Mouse (Mus musculus): ENCODE results near the gene Clip1.

Gene Clip1

GRCm38 (mm10) chr5:123602174-123602573, 82.2 kb downstream of the Clip1 start:
- no peak for DNase-seq (ENCODE audit: low spot score in 2 of 2)

- DNase-seq (ENCODE audit: low spot score in 2 of 2) = no peak
Observed at GRCm38 (mm10) chr5:123599319-123599718, 85.1 kb downstream of the Clip1 start.

GRCm38 (mm10) chr5:123593622-123594280, 90.7 kb downstream of the Clip1 start:
- DNase-seq (ENCODE audit: low spot score in 2 of 2) = peak; percentile 52 to 67

- DNase-seq (ENCODE audit: low spot score in 2 of 2) = no peak
Observed at GRCm38 (mm10) chr5:123580043-123580442, 104.4 kb downstream of the Clip1 start.

- no peak for DNase-seq (ENCODE audit: low spot score in 2 of 2)
Observed at GRCm38 (mm10) chr5:123576696-123577095, 107.7 kb downstream of the Clip1 start.

- no peak for DNase-seq (ENCODE audit: low spot score in 2 of 2)
Observed at GRCm38 (mm10) chr5:123573362-123573761, 111.1 kb downstream of the Clip1 start.

- peak; percentile 97 to 98 for DNase-seq (ENCODE audit: low spot score in 2 of 2)
Observed at GRCm38 (mm10) chr5:123572357-123573186, 111.8 kb downstream of the Clip1 start, which contains the start of gene Vps33a. TSS of gene Vps33a (minus strand) at chr5:123573038.

GRCm38 (mm10) chr5:123561128-123561527, 123.3 kb downstream of the Clip1 start:
- DNase-seq (ENCODE audit: low spot score in 2 of 2) = peak in 1 of 2 experiments; percentile 56

GRCm38 (mm10) chr5:123559588-123559987, 124.8 kb downstream of the Clip1 start:
- no peak for DNase-seq (ENCODE audit: low spot score in 2 of 2)

GRCm38 (mm10) chr5:123556451-123556850, 128.0 kb downstream of the Clip1 start:
- no peak for DNase-seq (ENCODE audit: low spot score in 2 of 2)

GRCm38 (mm10) chr5:123555693-123556092, 128.7 kb downstream of the Clip1 start:
- DNase-seq (ENCODE audit: low spot score in 2 of 2) = no peak

GRCm38 (mm10) chr5:123533801-123534200, 150.6 kb downstream of the Clip1 start:
- no peak for DNase-seq (ENCODE audit: low spot score in 2 of 2)

- no peak for DNase-seq (ENCODE audit: low spot score in 2 of 2)
Observed at GRCm38 (mm10) chr5:123530056-123530455, 154.4 kb downstream of the Clip1 start.

- DNase-seq (ENCODE audit: low spot score in 2 of 2) = no peak
Observed at GRCm38 (mm10) chr5:123528641-123529040, 155.8 kb downstream of the Clip1 start.

All from frontal cortex, postnatal 36 days (tissue).